Mouse (Mus musculus): ENCODE measurements at regions not wholly inside any gene's neighbourhood (a gene's known extent, or its start where the extent isn't known, plus 50 kb on each side); places are given as distances from the start of the nearest gene placed in this dataset.
"Not testable (repeated sequence)": the region's sequence is repeated elsewhere in the genome, so short reads cannot be mapped to it uniquely, and the experiment has no call there.

- no peak for DNase-seq (ENCODE audit: low read depth)
Observed at GRCm38 (mm10) chr10:37873925-37874324, 735.2 kb upstream of the Marcks start.

- no peak for DNase-seq (ENCODE audit: low read depth)
Observed at GRCm38 (mm10) chr10:37861001-37861400, 722.3 kb upstream of the Marcks start.

- no peak for DNase-seq (ENCODE audit: low read depth)
Observed at GRCm38 (mm10) chr10:37849291-37849846, 710.6 kb upstream of the Marcks start.

- no peak for DNase-seq (ENCODE audit: low read depth)
Observed at GRCm38 (mm10) chr10:37842820-37843219, 704.1 kb upstream of the Marcks start.

- DNase-seq (ENCODE audit: low read depth), result no peak
Observed at GRCm38 (mm10) chr10:37841842-37842241, 703.1 kb upstream of the Marcks start.

GRCm38 (mm10) chr10:37837721-37838120 lies 699.0 kb upstream of the Marcks start:
- DNase-seq (ENCODE audit: low read depth), result no peak

GRCm38 (mm10) chr10:37813026-37813425 lies 674.3 kb upstream of the Marcks start:
- DNase-seq (ENCODE audit: low read depth), result no peak

GRCm38 (mm10) chr10:37812405-37812851 lies 673.7 kb upstream of the Marcks start:
- no peak for DNase-seq (ENCODE audit: low read depth)

GRCm38 (mm10) chr10:37811789-37812188 lies 673.1 kb upstream of the Marcks start:
- DNase-seq (ENCODE audit: low read depth), result no peak

- no peak for DNase-seq (ENCODE audit: low read depth)
Observed at GRCm38 (mm10) chr10:37803225-37803805, 664.6 kb upstream of the Marcks start.

- DNase-seq (ENCODE audit: low read depth), result no peak
Observed at GRCm38 (mm10) chr10:37799397-37799796, 660.7 kb upstream of the Marcks start.

- DNase-seq (ENCODE audit: low read depth), result no peak
Observed at GRCm38 (mm10) chr10:37798285-37798684, 659.6 kb upstream of the Marcks start.

- no peak for DNase-seq (ENCODE audit: low read depth)
Observed at GRCm38 (mm10) chr10:37797701-37798100, 659.0 kb upstream of the Marcks start.

- no peak for DNase-seq (ENCODE audit: low read depth)
Observed at GRCm38 (mm10) chr10:37792878-37793277, 654.2 kb upstream of the Marcks start.

- no peak for DNase-seq (ENCODE audit: low read depth)
Observed at GRCm38 (mm10) chr10:37788049-37788448, 649.3 kb upstream of the Marcks start.

- DNase-seq (ENCODE audit: low read depth), result no peak
Observed at GRCm38 (mm10) chr10:37779383-37780302, 640.9 kb upstream of the Marcks start.

- no peak for DNase-seq (ENCODE audit: low read depth)
Observed at GRCm38 (mm10) chr10:37760542-37761367, 622.0 kb upstream of the Marcks start.

GRCm38 (mm10) chr10:37741581-37741980 lies 602.9 kb upstream of the Marcks start:
- no peak for DNase-seq (ENCODE audit: low read depth)

- DNase-seq (ENCODE audit: low read depth), result no peak
Observed at GRCm38 (mm10) chr10:37739024-37739423, 600.3 kb upstream of the Marcks start.

- DNase-seq (ENCODE audit: low read depth), result no peak
Observed at GRCm38 (mm10) chr10:37725609-37726008, 586.9 kb upstream of the Marcks start.

- not testable (repeated sequence) for DNase-seq (ENCODE audit: low read depth)
Observed at GRCm38 (mm10) chr10:37724994-37725393, 586.3 kb upstream of the Marcks start.

- no peak for DNase-seq (ENCODE audit: low read depth)
Observed at GRCm38 (mm10) chr10:37720748-37721147, 582.0 kb upstream of the Marcks start.
